Mouse (Mus musculus) right cerebral cortex, postnatal 36 days (tissue): ENCODE measurements at regions not wholly inside any gene's neighbourhood (a gene's known extent, or its start where the extent isn't known, plus 50 kb on each side); places are given as distances from the start of the nearest gene placed in this dataset.

ENCODE experiments used
- DNase-seq, 2 experiments: peaks; one replicate each; pipeline ENCODE4 v3.0.0; 2022; ENCODE audit warnings: low spot score in 2 of 2, mixed read lengths in 1 of 2

DNA sequence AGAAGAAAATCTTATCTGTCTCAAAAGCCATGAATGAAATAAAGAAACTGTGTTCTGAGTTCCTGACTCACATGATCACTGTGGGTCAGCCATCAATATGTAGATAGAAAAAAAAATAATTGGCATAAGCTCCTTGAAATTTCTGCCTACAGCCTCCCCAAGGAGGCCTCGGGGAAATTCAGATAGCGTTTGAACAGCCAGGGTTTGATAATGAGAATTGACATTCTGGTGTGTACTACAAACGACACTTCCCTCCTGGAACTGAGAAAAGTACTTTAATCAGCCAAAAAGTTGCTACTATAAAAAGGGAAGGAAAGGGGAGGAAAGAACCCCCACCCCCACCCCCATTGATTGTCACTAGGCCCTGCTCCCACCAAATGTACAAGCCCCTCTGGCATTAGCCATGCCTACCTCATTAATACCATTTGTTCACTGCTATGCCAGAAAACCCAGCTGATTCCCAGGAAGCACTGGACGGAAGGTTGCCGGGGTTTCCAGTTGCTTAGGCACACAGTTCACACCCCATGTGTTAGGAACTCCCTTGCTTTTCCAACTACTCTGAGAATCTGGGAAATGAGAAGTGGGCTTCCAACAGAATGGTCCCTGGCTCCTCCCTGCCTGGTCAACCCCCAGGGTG, 78.4 kb upstream of the Klf7 start:
- no peak for DNase-seq

GRCm38 (mm10) chr1:64198781-64199180, 76.7 kb upstream of the Klf7 start:
- peak in 1 of 2 experiments; percentile 36 for DNase-seq

- no peak for DNase-seq
Measured at GRCm38 (mm10) chr1:64198322-64198721, 76.2 kb upstream of the Klf7 start.

DNA sequence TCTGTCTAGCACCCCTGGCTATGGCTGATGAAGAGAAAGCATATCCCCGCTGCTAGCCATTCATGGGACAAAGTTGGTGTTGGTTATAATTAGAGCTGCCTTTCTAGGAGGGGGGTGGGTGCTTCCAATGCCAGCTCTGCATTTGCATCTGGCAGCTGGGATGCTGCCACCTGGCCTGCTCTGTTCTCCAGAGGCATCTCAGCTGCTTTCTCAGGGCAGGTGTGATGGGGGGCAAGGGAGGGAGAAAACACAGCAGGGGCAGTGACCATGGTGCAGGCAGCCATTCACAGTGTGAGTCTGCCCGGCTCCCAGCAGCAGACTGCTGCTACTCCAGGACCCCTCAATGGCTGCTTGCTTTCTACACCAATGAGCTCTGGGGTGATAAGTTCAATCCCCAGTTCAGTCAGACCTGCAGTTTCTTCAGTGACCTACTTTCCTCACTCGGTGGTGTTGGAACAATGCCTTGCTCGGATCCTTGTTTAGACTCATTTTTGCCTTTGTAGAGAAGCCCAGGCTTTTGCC, 73.9 kb upstream of the Klf7 start:
- no peak for DNase-seq

DNA sequence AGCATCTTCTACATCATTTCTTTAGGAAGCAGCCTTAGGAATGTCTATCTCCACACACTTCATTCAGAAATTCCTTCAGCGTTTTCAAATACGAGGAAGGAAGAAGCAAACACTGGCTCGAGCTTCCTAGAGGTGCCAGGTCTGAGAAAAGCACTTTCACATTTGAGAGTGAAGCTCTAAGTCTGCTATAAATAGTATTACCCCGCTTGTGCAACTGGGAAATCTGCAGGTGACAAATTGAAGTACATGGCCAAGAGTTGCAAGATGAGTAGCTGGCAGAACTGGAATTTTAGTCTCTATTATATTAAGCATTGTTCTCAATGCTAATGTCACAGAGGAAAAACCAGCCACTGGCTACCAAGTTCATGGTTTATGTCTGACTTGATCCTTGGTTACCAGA, 73.2 kb upstream of the Klf7 start:
- DNase-seq = no peak

GRCm38 (mm10) chr1:64193150-64193838, 71.2 kb upstream of the Klf7 start:
- no peak for DNase-seq

- DNase-seq = no peak
Measured at GRCm38 (mm10) chr1:64192736-64193135, 70.7 kb upstream of the Klf7 start.

DNA sequence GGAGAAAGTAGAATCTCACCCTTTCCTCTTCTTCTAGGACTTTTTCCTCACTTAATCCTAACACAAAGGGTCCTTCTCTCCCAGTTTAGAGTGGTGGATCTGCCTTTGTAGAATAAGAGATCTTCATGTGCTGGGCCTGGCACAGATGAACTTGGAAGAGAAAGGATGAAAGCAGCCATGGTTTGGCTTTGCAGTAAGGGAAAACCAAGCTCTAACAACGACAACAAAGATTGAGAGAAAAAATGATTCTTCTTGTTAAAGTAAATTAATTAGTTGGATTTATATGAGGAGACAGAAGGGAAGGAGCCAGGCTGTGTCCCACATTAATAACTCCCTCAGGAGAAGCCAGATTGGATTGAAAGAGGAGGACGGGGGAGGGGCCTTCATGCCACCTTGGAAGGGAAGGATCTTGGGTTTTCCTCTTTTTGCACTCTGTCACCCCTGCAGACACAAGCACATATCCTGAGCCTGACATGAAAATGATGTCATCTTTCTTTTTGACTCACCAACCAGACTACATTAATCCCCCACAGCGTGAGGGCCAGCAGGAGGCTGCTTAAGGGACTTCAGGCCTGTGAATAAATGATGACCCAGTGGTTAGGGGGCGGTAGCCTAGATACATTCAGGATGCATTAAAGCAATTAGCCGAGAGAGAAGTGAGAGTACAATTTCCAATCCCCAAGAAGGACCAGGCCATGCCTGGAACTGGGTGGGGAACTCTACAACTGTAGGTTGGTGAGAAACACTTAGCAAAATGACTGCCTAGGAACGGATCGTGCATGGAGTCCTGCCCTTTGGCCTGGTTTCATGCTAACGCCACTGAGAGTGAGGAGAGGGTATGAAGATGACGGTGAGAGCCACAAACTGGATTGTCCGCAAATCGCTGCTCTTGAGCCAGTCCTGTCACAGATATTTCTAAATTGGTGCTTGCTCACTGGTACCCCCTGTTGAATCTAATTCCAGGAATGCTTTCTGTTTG, 69.4 kb upstream of the Klf7 start:
- DNase-seq = no peak

DNA sequence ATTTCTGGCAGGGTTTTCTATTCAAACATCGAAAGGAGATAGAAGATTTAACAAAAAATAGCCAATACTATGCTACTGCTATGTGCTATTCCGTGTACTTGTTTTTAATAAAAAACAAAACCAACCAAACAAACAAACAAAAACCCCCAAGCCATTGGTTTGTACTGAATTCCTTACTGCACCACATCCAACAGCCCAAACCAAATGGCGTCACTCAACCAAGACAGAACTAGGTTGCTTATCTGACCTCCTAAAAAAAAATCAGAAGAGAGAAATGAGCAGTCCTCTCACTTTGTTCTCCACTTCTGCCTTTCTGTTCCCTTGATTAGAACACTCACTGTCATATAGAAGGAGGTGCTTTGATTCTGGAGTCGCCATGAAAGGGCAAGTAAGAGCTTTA, 68.6 kb upstream of the Klf7 start:
- DNase-seq = no peak

DNA sequence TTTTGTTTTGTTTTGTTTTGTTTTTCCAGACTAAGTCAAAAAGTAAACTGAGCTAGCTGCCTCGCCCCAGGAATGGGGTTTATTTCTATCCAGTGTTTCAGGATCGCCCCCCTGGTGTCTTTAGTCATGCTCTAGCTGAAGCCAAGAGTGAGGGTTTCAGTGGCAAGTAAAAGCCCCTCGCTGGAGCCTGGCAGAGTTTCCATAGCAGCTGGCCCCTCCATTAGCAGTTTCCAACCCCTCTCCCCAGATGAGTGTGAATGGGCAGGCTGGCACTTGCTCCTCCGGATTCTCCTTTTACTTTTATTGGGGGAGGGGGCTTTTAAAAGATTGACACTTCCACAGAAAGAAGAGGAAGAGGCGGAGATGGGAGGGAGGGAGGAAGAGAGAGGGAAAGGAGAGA, 68.0 kb upstream of the Klf7 start:
- no peak for DNase-seq

DNA sequence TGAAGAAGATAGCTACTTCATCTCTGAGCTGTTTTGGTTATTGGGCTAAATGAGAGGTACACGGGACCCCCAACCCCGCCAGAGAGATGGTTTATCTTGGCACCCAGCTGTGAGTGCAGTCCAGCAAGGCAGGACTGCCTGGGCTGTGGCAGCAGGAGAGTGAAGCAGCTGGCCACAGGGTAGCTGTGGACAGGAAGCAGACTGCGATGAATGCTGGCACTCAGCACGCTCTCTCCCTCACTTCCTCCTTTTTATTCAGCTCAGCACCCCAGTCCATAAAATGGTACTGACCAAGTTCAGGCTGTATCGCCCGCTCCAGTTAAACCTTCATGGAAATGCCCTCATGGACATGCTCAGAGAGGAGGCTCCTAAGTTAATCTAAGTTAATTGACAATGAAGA, 67.4 kb upstream of the Klf7 start:
- DNase-seq = peak in 1 of 2 experiments; percentile 15

DNA sequence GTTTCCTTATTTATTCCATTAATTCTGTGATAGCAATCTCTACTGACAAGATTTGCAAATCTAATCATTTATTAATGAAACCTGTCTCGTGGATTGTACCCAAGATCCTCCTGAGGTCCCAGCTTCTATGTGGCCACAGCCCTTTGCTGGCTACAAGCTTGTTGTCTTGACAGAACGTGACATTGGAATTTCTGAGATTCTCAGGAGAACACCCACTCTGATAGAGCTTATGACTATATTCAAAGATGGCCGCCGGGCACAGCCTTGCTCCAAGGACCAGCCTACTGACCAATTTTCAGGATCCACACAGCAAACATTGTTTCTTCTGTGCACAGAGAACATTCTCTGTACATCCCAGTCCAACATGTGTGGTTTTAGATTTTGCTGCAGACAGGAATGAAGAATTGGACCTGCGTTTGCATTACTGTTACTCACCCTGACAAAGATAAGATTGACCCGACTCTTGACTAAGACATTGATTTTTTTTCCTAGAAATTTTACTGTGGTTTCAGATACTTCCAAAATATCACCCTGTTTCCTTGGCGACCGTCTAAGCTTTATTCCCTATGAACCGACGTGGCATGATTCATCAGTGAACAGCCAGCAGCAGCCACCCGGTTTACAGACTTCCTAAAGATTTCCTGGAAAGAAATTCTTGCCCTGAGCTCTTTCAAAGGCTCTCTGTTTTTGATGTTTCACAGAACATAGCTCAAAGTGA, 65.9 kb upstream of the Klf7 start:
- DNase-seq = no peak

DNA sequence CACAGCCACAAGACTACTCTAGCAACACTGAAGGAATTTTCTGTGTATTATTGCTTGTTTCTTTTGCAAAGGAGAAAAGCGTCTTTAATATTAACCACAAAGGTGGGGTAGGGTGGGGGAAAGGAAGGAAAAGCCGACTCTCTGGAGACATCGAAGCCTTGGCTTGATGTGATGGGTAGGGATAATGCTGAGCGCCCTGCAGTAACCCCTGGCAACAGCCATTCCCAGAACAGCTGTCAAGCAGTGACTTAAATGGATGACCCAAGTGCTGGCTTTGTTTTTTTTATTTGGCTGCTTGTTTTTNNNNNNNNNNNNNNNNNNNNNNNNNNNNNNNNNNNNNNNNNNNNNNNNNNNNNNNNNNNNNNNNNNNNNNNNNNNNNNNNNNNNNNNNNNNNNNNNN, 51.6 kb upstream of the Klf7 start:
- no peak for DNase-seq

DNA sequence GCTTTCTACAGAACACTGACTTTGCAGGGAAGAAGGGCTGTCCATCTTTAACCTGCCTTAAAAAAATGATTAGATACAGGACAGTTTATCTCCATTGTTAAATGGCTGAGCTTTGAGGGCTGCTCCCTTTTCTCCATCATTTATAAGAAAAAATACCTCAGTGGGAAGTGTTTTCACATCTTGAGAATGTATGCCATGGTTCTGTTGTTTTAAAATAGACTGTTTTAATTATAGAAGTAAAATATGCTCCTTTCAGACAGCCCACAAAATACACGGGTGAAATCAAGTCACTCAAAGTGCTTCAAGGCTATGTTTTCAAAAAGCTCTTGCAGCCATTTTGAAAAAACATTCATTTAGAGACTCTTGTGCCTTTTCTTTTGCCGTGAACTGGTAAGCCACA, 50.0 kb upstream of the Klf7 start:
- no peak for DNase-seq
